Mouse (Mus musculus): ENCODE measurements at regions not wholly inside any gene's neighbourhood (a gene's known extent, or its start where the extent isn't known, plus 50 kb on each side); places are given as distances from the start of the nearest gene placed in this dataset.

DNA sequence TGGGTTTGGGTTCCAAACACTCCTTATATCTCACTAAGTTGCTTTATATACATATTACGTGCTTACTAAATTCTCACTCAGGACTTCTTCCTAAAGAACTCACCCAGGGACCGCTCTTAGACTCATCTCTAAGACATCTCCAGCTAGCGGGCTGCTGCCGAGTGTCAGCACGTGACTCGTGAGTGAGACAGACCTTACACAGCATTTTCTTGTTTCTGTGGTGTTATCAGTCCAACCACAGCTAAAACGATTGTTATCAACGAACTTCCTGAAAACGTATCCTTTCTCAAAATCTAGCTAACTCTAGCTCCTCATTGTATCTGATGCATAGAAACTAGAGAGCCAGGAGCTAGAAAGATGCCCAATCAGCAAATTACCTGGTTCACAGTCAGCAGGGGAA is 168.7 kb upstream of the Mon1b start:
- DNase-seq (ENCODE audit: low read depth, low spot score): no peak

DNA sequence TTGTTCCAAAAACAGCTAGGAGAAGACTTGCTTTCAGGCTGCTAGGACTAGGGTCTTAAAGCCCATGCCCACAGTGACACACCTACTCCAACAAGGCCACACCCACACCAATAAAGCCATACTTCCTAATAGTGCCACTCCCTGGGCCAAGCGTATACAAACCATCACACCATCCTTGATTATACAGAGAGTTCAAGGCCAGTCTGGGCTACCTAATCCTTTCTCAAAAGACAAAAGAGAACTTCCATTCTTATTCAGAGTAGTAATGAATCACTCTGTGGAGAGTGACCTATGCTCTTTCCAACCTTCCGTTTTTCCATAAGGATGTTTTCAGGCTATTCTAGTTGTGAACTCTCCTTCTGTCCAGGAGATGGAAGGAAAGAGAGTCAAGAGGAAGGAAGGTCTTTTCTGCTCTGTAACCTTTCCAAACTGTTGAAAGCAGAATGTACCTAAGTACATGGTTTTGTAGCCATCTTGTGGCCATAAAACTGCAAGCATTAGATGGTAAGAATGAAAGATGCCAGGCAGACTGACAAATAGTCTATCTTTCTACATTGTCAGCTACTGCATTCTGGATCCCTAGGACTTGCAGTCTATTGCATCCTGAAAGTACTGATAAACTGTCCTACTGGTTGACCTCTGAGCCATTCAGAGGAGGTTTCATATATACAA is 145.8 kb upstream of the Mon1b start:
- peak; percentile 68 for DNase-seq (ENCODE audit: low read depth, low spot score)

DNA sequence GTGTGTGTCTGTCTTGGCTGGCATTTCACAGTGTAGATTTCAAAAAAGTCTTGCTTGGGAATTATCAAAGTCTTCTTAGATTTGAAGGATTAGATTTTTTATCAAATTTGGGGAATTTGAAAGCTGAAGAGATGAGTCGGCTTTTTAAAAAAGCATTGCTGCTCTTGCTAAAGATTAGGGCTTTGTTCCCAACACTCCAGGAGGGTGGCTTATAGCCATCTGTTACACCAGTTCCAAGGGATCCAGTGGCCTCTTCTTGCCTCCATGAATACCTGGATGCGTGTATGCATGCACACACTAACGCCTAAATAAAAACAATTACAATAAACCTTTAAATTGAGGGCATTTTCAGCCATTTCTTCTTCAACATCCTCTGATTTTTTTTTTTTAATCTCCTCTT is 144.5 kb upstream of the Mon1b start:
- no peak for DNase-seq (ENCODE audit: low read depth, low spot score)

DNA sequence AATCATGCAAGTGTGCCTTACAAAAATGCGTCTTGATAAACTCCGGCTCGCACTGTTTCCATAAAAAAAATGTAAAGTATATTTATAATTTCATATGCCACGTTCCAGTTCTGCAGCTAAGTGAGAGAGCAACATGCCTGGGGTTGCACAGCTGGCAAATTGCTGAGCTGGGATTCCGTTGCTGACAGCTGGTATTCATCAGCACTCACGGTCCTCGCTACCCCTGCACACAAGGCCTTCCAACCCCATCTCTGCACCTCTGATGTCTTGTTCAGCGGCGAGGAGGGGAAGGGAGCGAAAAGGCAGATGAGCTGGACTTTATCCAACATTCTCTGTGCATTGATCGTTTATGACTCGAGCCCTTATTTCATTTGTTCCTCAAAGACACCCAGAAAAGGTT is 138.5 kb upstream of the Mon1b start:
- no peak for DNase-seq (ENCODE audit: low read depth, low spot score)

DNA sequence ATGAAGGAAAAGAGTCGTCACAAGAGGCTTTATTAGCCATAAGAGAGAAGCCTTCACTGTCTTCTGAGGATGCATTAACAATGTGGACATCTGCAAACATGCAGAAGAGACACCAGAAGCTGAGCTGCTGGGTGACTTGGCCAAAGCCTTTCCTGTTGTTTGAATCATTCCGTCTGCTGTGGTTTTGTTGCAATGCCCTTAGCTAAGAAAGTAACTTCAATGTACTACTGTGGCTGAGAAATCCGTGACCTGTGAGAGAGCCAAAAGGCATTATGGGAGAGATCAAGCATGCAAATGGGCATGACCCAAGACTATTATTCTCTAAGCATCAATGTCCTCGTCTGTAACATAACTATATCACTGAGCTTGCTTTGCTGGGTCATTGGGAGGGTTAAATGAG is 132.7 kb upstream of the Mon1b start:
- DNase-seq (ENCODE audit: low read depth, low spot score): no peak

DNA sequence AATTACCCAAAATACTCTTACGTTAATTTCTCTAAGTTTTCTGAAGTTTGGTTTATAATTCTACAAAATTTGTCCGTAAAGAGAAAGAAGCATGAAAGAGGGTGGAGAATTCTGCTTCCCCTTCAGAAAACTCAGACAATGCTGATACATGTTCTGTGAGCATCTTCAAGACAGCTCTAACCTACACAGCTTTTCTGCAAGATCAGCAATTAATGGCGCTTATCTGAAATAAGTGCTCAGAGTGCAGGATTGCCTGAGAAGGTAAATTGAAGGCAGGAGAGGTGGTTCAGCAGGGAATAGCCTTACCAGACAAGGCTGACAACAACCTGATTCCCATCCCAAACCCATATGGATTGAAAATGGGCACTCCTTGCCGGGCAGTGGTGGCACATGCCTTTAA is 122.5 kb upstream of the Mon1b start:
- DNase-seq (ENCODE audit: low read depth, low spot score): no peak

DNA sequence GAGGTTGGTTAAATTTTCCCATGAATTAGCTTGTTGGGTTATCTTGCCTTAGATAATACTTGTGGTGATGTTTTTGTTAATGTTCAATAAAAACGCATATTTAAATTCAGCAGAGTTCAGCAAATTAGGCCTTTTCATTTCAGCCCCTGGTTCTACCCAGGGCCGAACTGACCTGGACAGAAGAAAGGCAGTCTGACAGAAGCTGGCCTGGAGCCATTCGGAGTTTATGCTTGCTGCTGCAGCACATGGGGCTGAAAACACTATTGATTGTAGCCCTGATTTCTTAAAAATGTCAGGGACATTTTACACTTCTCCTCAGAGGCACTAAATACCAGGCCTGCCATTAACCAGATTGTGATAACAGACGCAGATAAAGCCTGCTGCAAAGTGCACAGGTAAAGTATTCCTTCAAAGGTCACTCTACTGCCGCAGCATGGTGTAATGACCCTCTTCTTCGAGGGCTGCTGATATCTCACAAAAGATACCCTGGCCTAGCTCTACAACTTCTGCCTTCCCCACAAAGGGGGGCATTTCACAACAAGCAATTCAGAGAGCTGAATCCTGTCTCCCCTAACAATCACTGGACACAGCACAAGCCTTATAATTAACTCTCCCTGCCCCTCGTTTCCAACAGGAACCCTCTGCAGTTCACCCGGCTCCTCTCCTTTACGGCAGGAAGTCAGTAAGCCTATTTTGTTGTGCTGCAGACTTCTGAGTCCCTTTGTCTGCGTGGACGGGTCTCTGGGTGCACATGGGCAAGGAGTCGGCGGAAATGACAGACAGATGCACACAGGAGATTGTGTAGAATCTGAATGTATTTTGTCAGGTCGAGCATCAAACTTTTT is 121.3 kb upstream of the Mon1b start:
- peak; percentile 31 for DNase-seq (ENCODE audit: low read depth, low spot score)

DNA sequence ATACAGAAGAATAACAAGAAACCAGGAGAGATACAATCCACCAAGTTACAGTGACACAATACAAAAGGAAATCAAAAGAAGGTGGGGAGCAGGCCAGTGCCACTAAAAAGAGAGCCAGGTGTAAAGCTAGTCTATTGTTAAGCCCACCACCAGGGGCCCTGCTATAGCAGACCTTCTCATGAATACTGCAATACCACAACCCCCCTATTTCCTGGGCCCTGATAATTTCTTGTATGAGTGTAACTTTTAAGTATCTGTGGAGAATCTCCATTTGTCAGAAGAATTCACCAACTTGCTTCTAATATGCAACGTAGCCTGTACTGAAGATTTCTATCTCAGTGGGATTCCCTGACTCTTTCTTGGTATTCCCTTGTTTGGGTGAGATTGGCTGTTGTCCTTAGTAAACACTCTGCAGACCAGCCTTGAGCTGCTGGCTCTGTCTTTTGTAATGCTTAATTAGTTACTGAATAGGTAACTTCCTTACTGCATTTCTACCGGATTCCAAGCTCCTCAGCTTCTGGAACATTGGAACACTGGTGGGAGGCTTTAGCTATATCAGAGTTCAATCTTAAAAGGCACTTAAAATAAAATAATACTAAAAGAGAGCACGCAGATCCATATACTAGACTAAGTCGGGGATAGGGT is 120.5 kb upstream of the Mon1b start:
- DNase-seq (ENCODE audit: low read depth, low spot score): peak; percentile 66

DNA sequence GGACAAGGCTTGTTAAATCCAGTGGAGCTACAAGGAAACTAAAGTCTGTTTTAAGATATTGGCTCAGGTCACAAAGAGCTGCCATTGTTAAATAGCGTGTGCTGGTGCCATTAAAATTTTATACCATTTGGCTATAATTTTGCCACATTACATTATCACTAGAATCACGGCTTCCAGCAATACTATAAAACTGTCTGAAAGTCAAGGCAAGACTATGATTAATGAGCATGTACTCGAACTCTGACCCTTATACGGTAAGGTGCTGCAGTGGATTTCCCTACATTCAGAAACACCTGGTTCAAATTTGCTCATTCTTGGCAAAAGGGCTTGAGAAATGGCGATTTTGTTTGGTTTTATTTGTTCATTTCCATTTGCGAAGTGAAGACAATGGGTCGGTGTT is 119.2 kb upstream of the Mon1b start:
- DNase-seq (ENCODE audit: low read depth, low spot score): no peak

DNA sequence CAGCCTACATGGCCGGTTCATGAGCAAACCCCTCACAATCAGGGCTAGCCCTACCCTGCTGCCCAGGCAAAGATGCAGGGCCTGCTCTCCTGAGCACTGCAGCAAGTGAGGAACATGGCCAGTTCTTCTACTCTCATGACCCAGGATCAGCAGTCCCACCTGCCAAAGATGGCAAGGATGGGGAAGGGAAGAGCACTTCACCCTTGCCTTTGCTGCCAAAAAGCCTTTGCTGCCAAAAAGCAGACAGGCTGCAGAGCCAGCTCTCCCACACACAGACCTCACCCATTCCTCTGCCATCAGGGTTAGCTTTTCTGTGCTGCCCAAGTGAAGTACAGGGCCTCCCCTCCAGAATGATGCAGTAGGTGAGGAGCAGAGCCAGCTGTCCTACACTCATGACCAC is 117.5 kb upstream of the Mon1b start:
- no peak for DNase-seq (ENCODE audit: low read depth, low spot score)

DNA sequence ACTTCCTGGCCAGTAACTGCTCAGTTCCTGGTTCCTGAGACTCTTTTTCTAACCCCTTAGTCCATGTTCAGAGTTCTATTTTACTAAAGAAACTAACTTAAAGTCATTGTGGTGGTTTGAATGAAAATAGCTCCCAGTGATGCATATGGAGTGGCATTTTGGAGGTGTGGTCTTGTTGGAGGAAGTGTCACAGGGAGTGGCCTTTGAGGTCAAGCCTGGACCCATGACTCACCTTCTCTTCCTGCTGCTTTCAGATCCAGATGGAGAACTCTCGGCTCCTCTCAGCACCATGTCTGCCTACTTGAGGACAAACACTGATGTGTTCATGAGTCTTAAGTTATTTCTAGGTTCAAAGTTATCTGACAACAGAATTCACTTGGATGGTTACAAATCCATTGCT is 111.8 kb upstream of the Mon1b start:
- no peak for DNase-seq (ENCODE audit: low read depth, low spot score)

DNA sequence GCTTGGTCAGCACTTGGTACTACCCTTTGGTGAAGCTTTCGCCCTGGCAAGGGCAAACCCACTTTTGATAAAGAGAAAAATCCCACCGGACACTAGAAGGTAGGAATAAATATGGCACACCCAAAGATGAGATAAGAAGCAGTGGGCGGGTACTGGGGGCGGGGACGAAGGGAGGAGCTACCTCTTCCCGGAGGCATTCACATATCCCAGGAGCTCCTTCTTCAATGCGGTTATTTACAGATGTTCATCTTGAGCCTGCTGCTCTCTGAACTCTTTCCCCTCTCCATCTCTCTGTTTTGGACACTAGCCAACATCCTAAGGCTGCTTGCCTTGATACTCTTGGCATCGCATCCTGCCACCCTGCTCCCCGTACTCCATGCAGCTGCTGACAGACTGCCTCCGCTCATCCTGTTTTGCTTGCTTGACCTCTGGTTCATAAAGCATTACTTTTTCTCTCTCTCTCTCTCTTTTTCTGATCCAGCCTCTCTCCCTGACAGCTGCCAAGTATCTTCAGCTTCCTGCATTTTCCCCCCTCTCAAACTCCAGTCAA is 104.2 kb upstream of the Mon1b start:
- no peak for DNase-seq (ENCODE audit: low read depth, low spot score)

DNA sequence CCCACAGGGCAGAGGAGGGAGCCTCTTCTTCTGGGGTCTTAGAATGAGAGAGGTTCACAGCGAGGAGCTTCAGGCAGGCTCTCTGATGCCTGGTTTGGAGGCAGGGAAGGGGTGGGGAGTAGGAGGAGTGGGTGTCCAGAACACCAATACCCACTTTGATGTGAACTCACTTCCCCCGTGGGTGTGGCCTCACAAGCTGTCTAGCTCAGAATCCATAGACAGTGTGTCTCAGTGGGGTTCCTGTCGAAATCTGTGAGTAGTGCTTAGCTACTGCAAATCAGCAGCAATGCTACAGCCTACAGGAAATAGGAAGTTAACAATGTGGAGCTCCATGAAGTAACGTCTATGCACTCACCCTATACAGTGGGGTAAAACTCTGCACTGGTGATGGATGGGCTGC is 102.5 kb upstream of the Mon1b start:
- peak; percentile 57 for DNase-seq (ENCODE audit: low read depth, low spot score)

DNA sequence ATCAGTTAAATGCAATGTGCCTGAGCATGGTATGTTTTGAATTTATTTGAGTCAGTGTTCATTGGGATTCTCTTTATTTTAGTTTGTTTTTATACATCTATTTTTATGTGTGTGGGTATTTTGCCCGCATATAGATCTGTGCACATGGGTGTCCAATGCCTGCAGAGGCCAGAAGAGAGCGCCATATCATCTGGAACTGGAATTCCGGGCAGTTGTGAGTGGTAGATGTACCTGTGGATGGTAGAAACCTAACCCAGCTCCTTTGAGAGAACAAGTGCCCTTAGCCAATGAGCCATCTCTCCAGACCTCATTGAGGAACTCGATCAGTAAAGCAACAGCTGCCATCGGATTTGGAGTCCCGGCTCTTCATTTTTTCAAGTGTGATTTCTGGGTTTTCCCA is 94.0 kb upstream of the Mon1b start:
- DNase-seq (ENCODE audit: low read depth, low spot score): no peak

DNA sequence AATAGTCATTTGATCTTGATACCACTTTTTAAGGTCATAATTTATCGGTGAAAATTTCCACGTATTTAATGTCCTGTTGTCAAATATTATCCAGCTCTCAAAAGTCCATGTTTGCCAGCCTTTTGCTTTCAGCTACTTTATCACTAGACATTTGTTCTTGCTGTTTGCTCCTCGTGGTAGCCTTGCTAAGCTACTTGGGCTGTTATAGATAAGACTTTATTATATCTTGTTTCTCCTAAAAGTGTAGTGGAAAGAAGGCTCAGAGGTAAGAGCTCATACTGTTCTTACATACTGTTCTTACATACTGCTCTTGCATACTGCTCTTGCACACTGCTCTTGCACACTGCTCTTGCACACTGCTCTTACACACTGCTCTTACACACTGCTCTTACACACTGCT is 93.3 kb upstream of the Mon1b start:
- DNase-seq (ENCODE audit: low read depth, low spot score): no peak

DNA sequence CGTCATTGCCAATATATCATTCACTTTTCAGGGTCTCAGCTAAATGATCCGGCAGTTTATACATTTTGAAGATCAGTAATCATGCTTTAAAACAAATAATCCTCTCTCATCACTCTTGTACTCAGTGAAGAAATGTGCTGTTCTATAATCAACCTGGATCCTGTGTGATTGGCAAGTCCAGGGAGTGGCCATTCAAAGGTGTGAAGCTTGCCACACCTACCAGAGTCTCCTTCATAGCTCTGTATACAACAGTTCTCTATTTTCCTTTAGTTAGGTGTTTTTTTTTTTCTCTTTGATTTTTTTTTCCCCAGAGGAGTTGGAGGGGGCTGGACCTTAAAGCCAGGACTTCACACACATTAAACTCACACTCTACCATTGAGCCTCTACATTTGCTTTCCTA is 92.7 kb upstream of the Mon1b start:
- DNase-seq (ENCODE audit: low read depth, low spot score): no peak

DNA sequence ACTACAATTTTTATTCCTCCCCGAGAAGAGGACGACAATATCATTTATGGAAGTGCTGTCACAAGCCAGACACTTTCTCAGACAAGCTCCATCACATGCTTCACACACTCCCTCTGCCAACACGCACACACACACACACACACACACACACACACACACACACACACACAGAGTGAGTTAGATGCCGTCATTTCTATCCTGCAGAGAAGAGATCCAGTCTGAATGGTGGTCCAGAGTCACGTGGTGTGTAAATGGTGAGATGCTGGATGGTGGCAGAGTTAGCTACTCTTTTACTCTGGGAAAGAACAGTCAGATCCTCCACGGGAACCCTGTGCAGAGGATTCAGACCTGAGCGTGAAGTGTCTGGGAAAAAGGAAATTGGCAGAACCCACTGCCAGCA is 86.2 kb upstream of the Mon1b start:
- no peak for DNase-seq (ENCODE audit: low read depth, low spot score)

DNA sequence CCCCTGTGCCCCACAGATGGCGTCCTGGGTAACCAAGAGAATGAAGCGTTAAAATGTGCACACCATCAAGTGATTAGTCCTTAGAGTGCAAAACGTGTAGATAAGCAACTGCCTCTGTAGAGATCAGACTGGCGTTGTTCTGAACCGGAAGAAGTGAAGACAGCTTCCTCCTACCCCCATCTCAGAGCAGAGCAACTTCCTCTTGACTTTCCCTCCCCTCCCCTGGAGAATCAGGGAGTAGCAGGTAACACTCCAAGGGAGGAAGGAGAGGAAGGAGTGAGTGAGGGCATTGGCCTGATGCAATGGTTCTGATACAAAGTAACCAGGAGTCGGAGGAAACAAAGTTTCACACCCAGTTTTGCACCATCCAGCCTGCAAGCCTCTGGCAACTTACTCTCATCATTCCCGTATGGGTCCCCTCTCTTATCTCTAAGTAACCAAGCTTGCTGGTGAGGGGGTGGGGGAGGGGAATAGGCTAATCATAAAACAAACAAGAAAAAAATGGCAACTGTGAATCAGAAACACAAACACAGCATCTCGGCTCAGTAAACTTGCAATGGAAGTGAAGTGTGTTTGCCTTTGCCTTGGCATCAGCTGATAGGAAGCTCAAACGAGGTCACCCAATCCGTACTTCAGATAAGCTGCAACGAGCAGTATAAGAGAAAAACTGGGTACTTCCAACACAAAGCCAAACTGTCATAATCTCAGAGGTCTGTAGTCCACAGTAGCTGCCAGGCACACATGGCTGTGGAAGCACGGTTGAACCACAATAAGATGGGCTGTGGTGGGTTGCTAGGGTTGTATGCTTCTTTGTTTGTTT is 83.7 kb upstream of the Mon1b start:
- DNase-seq (ENCODE audit: low read depth, low spot score): no peak

DNA sequence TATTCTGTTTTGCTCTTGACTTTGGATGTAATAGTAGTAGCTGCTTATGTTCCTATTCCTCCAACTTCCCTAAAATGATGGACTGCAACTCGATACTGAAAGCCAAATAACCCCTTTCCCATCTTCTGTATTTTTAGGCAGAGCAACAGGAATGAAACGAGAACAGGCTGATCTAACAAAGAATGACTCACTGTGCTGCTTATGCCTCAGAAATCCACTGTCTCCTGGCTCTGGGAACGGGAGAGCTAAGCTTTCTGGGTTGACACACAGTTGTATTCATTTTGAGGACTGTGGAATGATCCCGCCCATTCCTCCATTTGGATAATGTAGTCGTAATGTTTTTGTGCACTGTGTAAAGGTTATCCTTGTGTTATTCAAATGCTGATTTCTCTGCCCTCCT is 82.6 kb upstream of the Mon1b start:
- DNase-seq (ENCODE audit: low read depth, low spot score): no peak

DNA sequence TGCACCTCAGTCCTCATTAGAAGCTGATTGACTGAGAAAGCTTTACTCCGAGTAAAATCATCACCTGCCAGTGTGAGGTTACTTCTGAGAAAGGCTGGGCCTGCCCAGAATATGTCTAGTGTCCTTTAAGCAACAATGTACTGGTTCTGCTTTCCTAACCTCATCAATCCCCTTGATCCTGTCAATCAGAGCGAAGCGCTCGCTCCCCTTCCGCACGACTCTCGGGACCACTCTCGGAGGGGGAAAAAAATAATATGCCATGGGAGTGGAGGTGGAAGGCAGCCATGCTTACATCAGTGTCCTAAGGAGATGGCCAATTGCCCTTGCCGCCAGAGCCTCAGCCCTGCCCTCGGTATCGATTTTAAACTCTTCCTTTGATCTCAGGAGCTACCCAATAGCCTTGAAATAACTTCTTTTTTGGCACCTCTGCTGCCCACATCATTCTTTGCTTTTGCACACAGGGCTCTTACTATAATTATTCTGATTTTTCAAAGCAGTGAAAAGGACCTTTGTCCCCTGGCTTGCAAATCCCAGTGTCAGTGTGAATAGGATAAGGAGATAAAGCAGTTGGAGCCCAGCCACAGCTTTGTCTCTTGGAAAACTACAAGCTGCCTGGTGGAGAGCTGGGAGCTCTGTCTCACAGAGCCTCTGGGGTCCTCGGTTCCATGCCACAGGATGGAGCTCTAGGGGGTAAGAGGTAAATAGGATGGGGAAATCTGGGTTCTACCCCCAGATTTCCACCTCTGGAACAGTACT is 80.5 kb upstream of the Mon1b start:
- no peak for DNase-seq (ENCODE audit: low read depth, low spot score)

DNA sequence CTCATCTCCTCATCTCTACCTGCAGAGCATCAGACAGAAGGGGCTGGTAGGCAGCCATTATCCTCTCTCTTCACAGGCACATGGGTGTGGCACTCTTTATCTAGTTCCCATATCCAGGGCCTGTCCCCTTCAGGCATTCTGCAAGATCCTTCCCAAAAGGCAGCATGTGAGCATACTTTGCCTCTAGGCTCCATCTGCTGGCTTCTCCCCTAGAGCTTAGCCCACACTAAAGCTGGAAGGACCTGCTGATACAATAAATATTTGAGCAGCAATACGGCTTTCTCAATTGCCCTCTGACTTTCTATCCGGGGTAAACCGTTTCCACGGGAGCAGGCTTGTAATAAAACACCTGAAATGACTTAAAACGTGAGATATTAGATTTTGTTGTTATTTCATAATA is 78.4 kb upstream of the Mon1b start:
- DNase-seq (ENCODE audit: low read depth, low spot score): no peak
